Mouse (Mus musculus) forebrain, embryonic 10.5 days (tissue): Measurements from ENCODE around the gene Fbxo3. TPM values are rescaled to one million over a fixed set of nuclear protein-coding genes. Genes with fewer than 3 reads are reported as not detected.
"Not testable (repeated sequence)": the region's sequence is repeated elsewhere in the genome, so short reads cannot be mapped to it uniquely, and the experiment has no call there.

ENCODE experiments used
- DNase-seq: peaks from one replicate; pipeline ENCODE4 v3.0.0-alpha.2; 2017; ENCODE audit warnings: low spot score; ENCODE audit errors: extremely low spot score
- H3K27ac ChIP-seq: fragments of 300-500 bp; sonication (generic); 2 replicates; pipeline ENCODE4 v1.5.1; 2016; ENCODE audit warnings: mild to moderate bottlenecking
- H3K27me3 ChIP-seq: fragments of 300-500 bp; sonication (generic); 2 replicates; pipeline ENCODE4 v1.6.1; 2016; ENCODE audit warnings: mild to moderate bottlenecking; ENCODE audit not compliant: poor library complexity, severe bottlenecking
- H3K36me3 ChIP-seq: fragments of 300-500 bp; sonication (generic); replicated peaks from 2 replicates; pipeline ENCODE4 v1.6.1; 2016; ENCODE audit warnings: mild to moderate bottlenecking, moderate library complexity
- H3K4me1 ChIP-seq: fragments of 300-500 bp; sonication (generic); 2 replicates; pipeline ENCODE4 v1.6.1; 2016
- H3K4me3 ChIP-seq: fragments of 300-500 bp; sonication (generic); 2 replicates; pipeline ENCODE4 v1.5.1; 2016; ENCODE audit warnings: mild to moderate bottlenecking, moderate library complexity
- H3K9me3 ChIP-seq: fragments of 300-500 bp; sonication (generic); 2 replicates; pipeline ENCODE4 v1.6.1; 2016; ENCODE audit warnings: mild to moderate bottlenecking, moderate library complexity
- WGBS: fragments of 180-500 bp; shearing (Covaris S2); methylation state at CpG from one replicate; pipeline ENCODE4 v1.1.7; 2016; 5-methylcytosine and 5-hydroxymethylcytosine counted together
- polyA plus RNA-seq: library from polyadenylated mRNA; unstranded; fragments of >200 nt; fragmentation: Nextera tagmentation; extraction: Ambion mirVana; gene quantifications from 2 replicates; pipeline ENCODE4 v1.2.1, GENCODE M21; 2016

Gene Fbxo3
- polyA plus RNA-seq, 1 experiment from 2014 or later, result 47.8 TPM

- Histone ChIP-seq H3K36me3 (peaks cover 45% of the 10 kb centered on the region), H3K4me1 (peaks cover 5% of the 10 kb centered on the region), H3K4me3 (no peak overlapping the region), H3K27ac (no peak overlapping the region), H3K27me3 (no peaks in the 10 kb centered on the region), H3K9me3 (no peaks in the 10 kb centered on the region)
- 50% methylated on average over 5 of the region's 5 CpGs for WGBS
- no peak for DNase-seq
Observed at GRCm38 (mm10) chr2:104043624-104044478, 16.3 kb downstream of the Fbxo3 start.

GRCm38 (mm10) chr2:104044479-104045080 lies 17.1 kb downstream of the Fbxo3 start:
- 77% methylated on average over 1 of the region's 1 CpGs for WGBS
- no peak overlapping the region for H3K4me3 ChIP-seq
- H3K27ac ChIP-seq, result no peak overlapping the region
- H3K4me1 ChIP-seq, result peaks cover 5% of the 10 kb centered on the region
- no peak for DNase-seq
- no peaks in the 10 kb centered on the region for H3K9me3 ChIP-seq
- no peaks in the 10 kb centered on the region for H3K27me3 ChIP-seq
- peaks cover 38% of the 10 kb centered on the region for H3K36me3 ChIP-seq

- H3K27ac ChIP-seq, result no peak overlapping the region
- no peaks in the 10 kb centered on the region for H3K9me3 ChIP-seq
- H3K4me3 ChIP-seq, result no peak overlapping the region
- H3K4me1 ChIP-seq, result no peaks in the 10 kb centered on the region
- 95% methylated on average over 1 of the region's 1 CpGs for WGBS
- H3K36me3 ChIP-seq, result peaks cover 56% of the 10 kb centered on the region
- no peaks in the 10 kb centered on the region for H3K27me3 ChIP-seq
- no peak for DNase-seq
Observed at GRCm38 (mm10) chr2:104058381-104058780, 30.9 kb downstream of the Fbxo3 start.

- no peak for DNase-seq
- H3K4me1 ChIP-seq, result no peaks in the 10 kb centered on the region
- H3K27ac ChIP-seq, result no peak overlapping the region
- peaks cover 50% of the 10 kb centered on the region for H3K36me3 ChIP-seq
- WGBS, result 93% methylated on average over 4 of the region's 4 CpGs
- H3K27me3 ChIP-seq, result no peaks in the 10 kb centered on the region
- no peaks in the 10 kb centered on the region for H3K9me3 ChIP-seq
- H3K4me3 ChIP-seq, result no peak overlapping the region
Observed at GRCm38 (mm10) chr2:104058954-104059353, 31.4 kb downstream of the Fbxo3 start.

GRCm38 (mm10) chr2:104059786-104060185 lies 32.3 kb downstream of the Fbxo3 start:
- H3K27me3 ChIP-seq, result no peaks in the 10 kb centered on the region
- H3K36me3 ChIP-seq, result peaks cover 42% of the 10 kb centered on the region
- no peaks in the 10 kb centered on the region for H3K4me1 ChIP-seq
- H3K4me3 ChIP-seq, result no peak overlapping the region
- H3K27ac ChIP-seq, result no peak overlapping the region
- no peak for DNase-seq
- WGBS, result 79% methylated on average over 10 of the region's 10 CpGs
- no peaks in the 10 kb centered on the region for H3K9me3 ChIP-seq

- WGBS, result 98% methylated on average over 6 of the region's 6 CpGs
- DNase-seq, result no peak
- H3K36me3 ChIP-seq, result peaks cover 31% of the 10 kb centered on the region
Observed at GRCm38 (mm10) chr2:104060996-104061395, 33.5 kb downstream of the Fbxo3 start.

GRCm38 (mm10) chr2:104062665-104063064 lies 35.1 kb downstream of the Fbxo3 start:
- Histone ChIP-seq H3K4me1 (no peaks in the 10 kb centered on the region), H3K36me3 (peaks cover 30% of the 10 kb centered on the region), H3K9me3 (no peaks in the 10 kb centered on the region), H3K27ac (no peak overlapping the region), H3K27me3 (no peaks in the 10 kb centered on the region), H3K4me3 (no peak overlapping the region)
- DNase-seq, result no peak

More at GRCm38 (mm10) chr2:104060996-104061395, 33.5 kb downstream of the Fbxo3 start:
- Histone ChIP-seq H3K4me3 (no peak overlapping the region), H3K9me3 (no peaks in the 10 kb centered on the region), H3K27ac (no peak overlapping the region), H3K27me3 (no peaks in the 10 kb centered on the region), H3K4me1 (no peaks in the 10 kb centered on the region)

GRCm38 (mm10) chr2:104064152-104064551 lies 36.6 kb downstream of the Fbxo3 start:
- WGBS, result 80% methylated on average over 2 of the region's 2 CpGs
- Histone ChIP-seq H3K4me3 (no peak overlapping the region), H3K36me3 (peaks cover 24% of the 10 kb centered on the region), H3K4me1 (no peaks in the 10 kb centered on the region), H3K27ac (no peak overlapping the region), H3K27me3 (no peaks in the 10 kb centered on the region), H3K9me3 (no peaks in the 10 kb centered on the region)
- no peak for DNase-seq

- H3K9me3 ChIP-seq, H3K27ac ChIP-seq, DNase-seq, H3K4me1 ChIP-seq, H3K4me3 ChIP-seq, H3K27me3 ChIP-seq: not testable (repeated sequence)
- WGBS, result 89% methylated on average over 6 of the region's 6 CpGs
- peaks cover 13% of the 10 kb centered on the region for H3K36me3 ChIP-seq
Observed at GRCm38 (mm10) chr2:104065526-104065925, 38.0 kb downstream of the Fbxo3 start, which contains the start of gene Gm10912. Gm10912 (plus strand) TSS chr2:104065826.

- DNase-seq, H3K27me3 ChIP-seq: not testable (repeated sequence)
Observed at GRCm38 (mm10) chr2:104068450-104068849, 40.9 kb downstream of the Fbxo3 start, which contains the start of gene Gm10799. Gm10799 (minus strand) TSS chr2:104068550.

GRCm38 (mm10) chr2:104069704-104070185 lies 42.2 kb downstream of the Fbxo3 start, which contains the start of gene Cd59b:
Cd59b (plus strand) TSS chr2:104069849.
- 6% methylated on average over 13 of the region's 13 CpGs for WGBS
- DNase-seq, result peak; percentile 73
- peaks cover 9% of the 10 kb centered on the region for H3K4me1 ChIP-seq
- H3K9me3 ChIP-seq, result peaks cover 9% of the 10 kb centered on the region; the same call in 1 of the 2 replicates
- peaks cover 7% of the 10 kb centered on the region; the same call in 1 of the 2 replicates for H3K36me3 ChIP-seq
- H3K4me3 ChIP-seq, result peak within 1 kb of the TSS; percentile 55
- H3K27me3 ChIP-seq, result no peaks in the 10 kb centered on the region
- H3K27ac ChIP-seq, result peak within 1 kb of the TSS; percentile 82

More at GRCm38 (mm10) chr2:104068450-104068849, 40.9 kb downstream of the Fbxo3 start, which contains the start of gene Gm10799:
- WGBS, result 89% methylated on average over 7 of the region's 7 CpGs
- H3K27ac ChIP-seq, result 0 out of 2 replicates have a peak within 1 kb of the TSS, but pooled peaks have one; percentile 82
- not testable (repeated sequence) for H3K9me3 ChIP-seq, H3K4me1 ChIP-seq, H3K36me3 ChIP-seq, H3K4me3 ChIP-seq

- H3K9me3 ChIP-seq, H3K4me1 ChIP-seq, H3K4me3 ChIP-seq, H3K36me3 ChIP-seq, H3K27ac ChIP-seq, DNase-seq, H3K27me3 ChIP-seq: not testable (repeated sequence)
- WGBS, result 84% methylated on average over 5 of the region's 5 CpGs
Observed at GRCm38 (mm10) chr2:104078285-104078684, 50.8 kb downstream of the Fbxo3 start.
